Mouse (Mus musculus): ENCODE measurements at regions not wholly inside any gene's neighbourhood (a gene's known extent, or its start where the extent isn't known, plus 50 kb on each side); places are given as distances from the start of the nearest gene placed in this dataset.

DNA sequence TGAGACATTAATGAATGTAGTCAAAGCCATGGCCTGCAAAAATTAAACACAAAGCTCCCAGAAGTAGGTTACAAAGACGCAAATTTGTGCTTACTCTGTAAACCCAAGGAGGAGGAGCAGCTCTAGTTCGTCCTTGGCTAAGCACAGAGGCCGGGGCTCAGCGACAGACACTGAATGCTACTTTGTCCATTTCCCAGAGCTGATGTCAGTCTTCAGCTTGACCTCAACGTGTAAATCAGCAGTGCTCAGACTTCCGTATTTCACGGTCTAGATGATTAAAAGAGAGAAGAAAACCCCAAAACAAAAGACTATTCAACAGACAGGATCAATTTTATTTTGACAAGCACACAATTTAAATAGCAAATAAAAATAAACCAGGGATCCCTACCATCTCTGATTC is 534.7 kb downstream of the Ptprc start:
- ATAC-seq (ENCODE audit: low FRiP score, low TSS enrichment), result no peak
- H3K4me3 ChIP-seq (ENCODE audit: low read length), result no peak overlapping the region
- 13% methylated on average over 7 of the region's 7 CpGs for WGBS
- peaks cover 12% of the 10 kb centered on the region for H3K4me1 ChIP-seq (ENCODE audit: insufficient read depth, low read length)
- no peaks in the 10 kb centered on the region for H3K36me3 ChIP-seq (ENCODE audit: insufficient read depth, low read length)
- H3K9me3 ChIP-seq (ENCODE audit: low read length), result no peaks in the 10 kb centered on the region
- no peak overlapping the region for H3K27ac ChIP-seq (ENCODE audit: low read length)
- no peaks in the 10 kb centered on the region for H3K27me3 ChIP-seq (ENCODE audit: insufficient read depth, low read length)
- H3K4me2 ChIP-seq (replicated peaks; ENCODE audit: low read depth, low read length), result no peak overlapping the region
- no peak overlapping the region for H3K9ac ChIP-seq (replicated peaks; ENCODE audit: low read length)

DNA sequence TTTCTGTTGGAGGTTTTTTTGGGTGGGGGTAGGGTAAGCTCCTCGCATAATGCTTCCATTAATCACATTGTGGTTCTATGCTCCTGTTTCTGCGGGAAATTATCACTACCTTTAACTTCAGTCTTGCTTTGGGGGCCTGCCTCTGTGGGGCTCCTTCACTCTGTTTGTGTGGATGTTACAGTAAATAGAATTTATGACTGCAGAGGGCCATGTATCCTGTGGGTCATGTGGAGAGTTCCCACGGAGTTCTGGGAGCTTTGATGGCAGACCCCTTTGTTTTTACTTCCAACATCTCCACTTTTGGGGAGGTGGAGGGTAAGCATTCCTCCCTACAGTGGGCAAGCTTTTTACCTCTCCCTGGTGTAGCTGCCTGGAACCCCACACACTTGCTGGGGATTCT is 538.6 kb downstream of the Ptprc start:
- H3K36me3 ChIP-seq (ENCODE audit: insufficient read depth, low read length), result no peaks in the 10 kb centered on the region
- peak overlapping the region; percentile 58 for H3K27ac ChIP-seq (ENCODE audit: low read length)
- ATAC-seq (ENCODE audit: low FRiP score, low TSS enrichment), result peak; percentile 86
- H3K9me3 ChIP-seq (ENCODE audit: low read length), result no peaks in the 10 kb centered on the region
- no peak overlapping the region for H3K4me3 ChIP-seq (ENCODE audit: low read length)
- 18% methylated on average over 3 of the region's 3 CpGs for WGBS
- H3K4me2 ChIP-seq (replicated peaks; ENCODE audit: low read depth, low read length), result no peak overlapping the region
- no peaks in the 10 kb centered on the region for H3K27me3 ChIP-seq (ENCODE audit: insufficient read depth, low read length)
- H3K9ac ChIP-seq (replicated peaks; ENCODE audit: low read length), result no peak overlapping the region
- H3K4me1 ChIP-seq (ENCODE audit: insufficient read depth, low read length), result peaks cover 12% of the 10 kb centered on the region

DNA sequence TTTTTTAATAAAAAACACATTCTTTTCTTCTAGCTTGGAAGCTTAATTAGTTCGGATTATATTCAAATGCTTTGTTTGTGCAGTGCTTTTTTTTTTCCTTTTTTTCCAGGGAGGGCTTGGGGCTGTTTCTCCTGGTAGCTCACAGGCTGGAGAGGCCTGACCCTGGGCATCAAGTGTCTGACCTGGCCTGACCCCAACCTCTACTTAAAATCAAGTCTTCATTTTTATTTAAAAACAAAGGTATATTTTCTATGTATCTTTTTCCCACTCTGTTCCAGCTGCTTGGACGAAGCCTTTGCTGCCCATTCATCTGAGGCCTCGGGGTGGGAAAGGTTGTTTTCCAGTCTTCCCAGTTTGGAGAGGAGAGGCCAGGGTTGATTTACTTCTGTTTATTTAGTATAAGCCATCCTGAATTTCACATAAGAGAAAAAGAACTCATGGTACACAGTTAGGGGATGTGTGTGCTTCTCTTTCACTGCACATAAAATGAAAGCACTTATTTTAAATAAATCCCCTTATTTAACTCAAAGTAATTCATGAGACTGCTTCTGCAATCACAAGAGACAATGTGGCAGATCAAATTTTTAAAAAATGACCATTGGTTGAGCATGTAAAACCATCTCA is 539.1 kb downstream of the Ptprc start:
- H3K9me3 ChIP-seq (ENCODE audit: low read length), result no peaks in the 10 kb centered on the region
- peak overlapping the region; percentile 58; the same call in 1 of the 2 replicates for H3K27ac ChIP-seq (ENCODE audit: low read length)
- ATAC-seq (ENCODE audit: low FRiP score, low TSS enrichment), result peak; percentile 87
- 22% methylated on average over 3 of the region's 3 CpGs for WGBS
- H3K27me3 ChIP-seq (ENCODE audit: insufficient read depth, low read length), result no peaks in the 10 kb centered on the region
- no peak overlapping the region for H3K9ac ChIP-seq (replicated peaks; ENCODE audit: low read length)
- H3K4me2 ChIP-seq (replicated peaks; ENCODE audit: low read depth, low read length), result no peak overlapping the region
- no peak overlapping the region for H3K4me3 ChIP-seq (ENCODE audit: low read length)
- H3K36me3 ChIP-seq (ENCODE audit: insufficient read depth, low read length), result no peaks in the 10 kb centered on the region
- H3K4me1 ChIP-seq (ENCODE audit: insufficient read depth, low read length), result peaks cover 12% of the 10 kb centered on the region

DNA sequence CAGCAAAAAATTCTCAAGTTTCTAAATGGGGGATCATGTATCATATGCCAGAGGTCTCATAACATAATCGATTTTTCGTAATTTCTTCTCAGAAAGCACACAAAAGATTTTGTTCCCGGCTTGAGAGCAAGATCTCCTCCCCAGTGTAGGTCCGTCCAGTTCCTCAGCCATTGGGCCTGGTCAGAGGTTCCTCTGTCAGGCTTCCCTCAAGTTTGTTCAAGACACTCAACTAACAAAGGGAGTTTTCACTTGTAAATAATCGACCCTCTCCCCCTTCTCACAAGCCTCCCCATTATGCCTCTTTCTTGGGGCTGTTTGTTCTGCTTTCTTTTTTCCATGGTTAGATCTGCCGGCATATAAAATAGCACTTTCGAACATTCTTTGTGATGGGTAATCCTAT is 539.7 kb downstream of the Ptprc start:
- ATAC-seq (ENCODE audit: low FRiP score, low TSS enrichment), result no peak
- no peaks in the 10 kb centered on the region for H3K9me3 ChIP-seq (ENCODE audit: low read length)
- H3K4me1 ChIP-seq (ENCODE audit: insufficient read depth, low read length), result peaks cover 12% of the 10 kb centered on the region
- H3K27me3 ChIP-seq (ENCODE audit: insufficient read depth, low read length), result no peaks in the 10 kb centered on the region
- WGBS, result 48% methylated on average over 7 of the region's 7 CpGs
- no peak overlapping the region for H3K9ac ChIP-seq (replicated peaks; ENCODE audit: low read length)
- H3K4me2 ChIP-seq (replicated peaks; ENCODE audit: low read depth, low read length), result no peak overlapping the region
- H3K36me3 ChIP-seq (ENCODE audit: insufficient read depth, low read length), result no peaks in the 10 kb centered on the region
- no peak overlapping the region for H3K4me3 ChIP-seq (ENCODE audit: low read length)
- H3K27ac ChIP-seq (ENCODE audit: low read length), result peak overlapping the region; percentile 53

DNA sequence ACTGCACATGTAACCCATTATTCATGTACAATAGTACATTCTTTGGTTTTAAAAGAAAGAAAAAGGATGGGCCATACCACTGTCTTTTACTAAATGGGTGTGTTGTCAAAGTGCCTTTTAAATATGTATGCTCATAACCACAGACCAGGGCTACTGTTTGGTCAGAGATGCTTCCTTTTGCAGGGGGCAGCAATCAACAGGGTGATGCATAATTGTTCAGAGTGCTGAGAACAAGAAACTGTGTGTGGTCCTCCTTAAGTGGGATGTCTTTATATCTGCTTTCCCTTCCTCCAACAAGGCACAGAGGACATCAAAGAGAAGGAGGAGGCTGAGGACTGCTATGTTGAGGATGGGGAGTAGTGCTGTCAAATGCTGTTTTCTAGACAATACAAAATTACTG is 544.0 kb downstream of the Ptprc start:
- no peak for ATAC-seq (ENCODE audit: low FRiP score, low TSS enrichment)
- Histone ChIP-seq H3K4me1 (ENCODE audit: insufficient read depth, low read length) (peaks cover 4% of the 10 kb centered on the region), H3K36me3 (ENCODE audit: insufficient read depth, low read length) (no peaks in the 10 kb centered on the region)

DNA sequence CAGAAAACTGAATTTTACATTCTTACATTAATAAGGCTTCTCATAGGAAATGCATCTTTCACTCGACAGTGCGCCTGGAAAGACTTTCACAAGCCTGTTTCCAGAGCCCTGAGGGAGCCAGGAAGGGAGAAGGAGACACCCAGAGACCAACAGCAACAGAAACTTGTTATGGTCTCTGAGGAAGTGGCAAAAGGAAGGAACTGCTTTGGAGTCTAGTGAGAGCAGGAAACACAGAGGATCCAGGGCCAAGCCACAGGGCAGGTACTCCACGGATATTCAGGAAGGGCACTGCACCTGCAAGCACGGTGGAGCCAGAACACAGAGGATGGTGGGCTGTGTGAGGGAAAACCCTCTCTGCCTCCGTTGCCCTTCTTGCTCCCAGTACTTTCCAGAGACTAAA is 554.8 kb downstream of the Ptprc start:
- Histone ChIP-seq H3K27ac (ENCODE audit: low read length) (no peak overlapping the region), H3K4me2 (replicated peaks; ENCODE audit: low read depth, low read length) (no peak overlapping the region), H3K9ac (replicated peaks; ENCODE audit: low read length) (no peak overlapping the region), H3K36me3 (ENCODE audit: insufficient read depth, low read length) (no peaks in the 10 kb centered on the region), H3K4me3 (ENCODE audit: low read length) (no peak overlapping the region), H3K9me3 (ENCODE audit: low read length) (no peaks in the 10 kb centered on the region), H3K4me1 (ENCODE audit: insufficient read depth, low read length) (no peaks in the 10 kb centered on the region), H3K27me3 (ENCODE audit: insufficient read depth, low read length) (no peaks in the 10 kb centered on the region)
- 77% methylated on average over 5 of the region's 5 CpGs for WGBS
- no peak for ATAC-seq (ENCODE audit: low FRiP score, low TSS enrichment)

More for the DNA sequence above, 544.0 kb downstream of the Ptprc start:
- Histone ChIP-seq H3K27ac (ENCODE audit: low read length) (no peak overlapping the region), H3K9me3 (ENCODE audit: low read length) (no peaks in the 10 kb centered on the region), H3K27me3 (ENCODE audit: insufficient read depth, low read length) (no peaks in the 10 kb centered on the region), H3K4me3 (ENCODE audit: low read length) (no peak overlapping the region), H3K9ac (replicated peaks; ENCODE audit: low read length) (no peak overlapping the region), H3K4me2 (replicated peaks; ENCODE audit: low read depth, low read length) (no peak overlapping the region)

DNA sequence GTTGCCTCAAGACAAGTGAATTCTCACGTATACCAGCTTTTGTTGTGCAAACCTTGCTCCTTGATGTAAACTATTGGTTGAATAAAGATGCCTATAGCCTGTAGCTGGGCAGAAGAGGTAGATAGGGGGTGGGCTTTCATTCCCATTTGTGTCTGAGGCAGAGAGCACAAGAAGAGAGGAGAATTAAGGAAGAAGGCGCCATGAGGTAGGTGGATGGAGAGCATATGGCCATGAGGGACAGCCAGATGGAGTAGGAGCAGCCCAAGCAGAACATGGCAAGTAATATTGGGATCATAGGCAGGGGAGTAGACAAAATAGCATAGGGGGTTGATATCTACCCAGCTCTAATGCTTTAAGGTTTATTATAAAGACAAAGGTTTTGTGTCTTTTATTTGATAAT is 557.3 kb downstream of the Ptprc start:
- 93% methylated on average over 2 of the region's 2 CpGs for WGBS
- no peaks in the 10 kb centered on the region for H3K27me3 ChIP-seq (ENCODE audit: insufficient read depth, low read length)
- H3K9ac ChIP-seq (replicated peaks; ENCODE audit: low read length), result no peak overlapping the region
- no peaks in the 10 kb centered on the region for H3K9me3 ChIP-seq (ENCODE audit: low read length)
- no peak overlapping the region for H3K4me2 ChIP-seq (replicated peaks; ENCODE audit: low read depth, low read length)
- no peak for ATAC-seq (ENCODE audit: low FRiP score, low TSS enrichment)
- H3K4me3 ChIP-seq (ENCODE audit: low read length), result no peak overlapping the region
- no peaks in the 10 kb centered on the region for H3K36me3 ChIP-seq (ENCODE audit: insufficient read depth, low read length)
- H3K27ac ChIP-seq (ENCODE audit: low read length), result no peak overlapping the region
- no peaks in the 10 kb centered on the region for H3K4me1 ChIP-seq (ENCODE audit: insufficient read depth, low read length)

DNA sequence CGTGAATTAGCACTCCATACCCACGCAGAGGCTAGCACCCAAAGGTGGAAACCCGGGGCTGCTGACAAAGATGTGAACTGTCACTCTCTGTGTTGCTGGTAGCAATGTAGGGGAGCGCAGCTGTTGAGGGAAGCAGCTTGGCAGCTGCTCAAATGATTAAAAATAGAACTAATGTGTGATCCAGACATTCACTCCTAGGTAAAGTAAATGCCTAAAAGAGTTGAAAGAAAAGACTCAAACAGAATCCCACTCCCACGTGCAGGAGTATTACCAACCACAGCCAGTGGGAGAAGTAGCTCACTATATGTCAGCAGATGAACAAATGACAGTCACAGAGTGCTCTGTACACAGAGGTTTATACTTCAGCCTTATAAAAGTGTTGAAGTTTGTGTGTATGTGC is 558.0 kb downstream of the Ptprc start:
- no peaks in the 10 kb centered on the region for H3K36me3 ChIP-seq (ENCODE audit: insufficient read depth, low read length)
- no peak overlapping the region for H3K4me2 ChIP-seq (replicated peaks; ENCODE audit: low read depth, low read length)
- no peak overlapping the region for H3K27ac ChIP-seq (ENCODE audit: low read length)
- H3K9me3 ChIP-seq (ENCODE audit: low read length), result no peaks in the 10 kb centered on the region
- 56% methylated on average over 5 of the region's 5 CpGs for WGBS
- H3K9ac ChIP-seq (replicated peaks; ENCODE audit: low read length), result no peak overlapping the region
- ATAC-seq (ENCODE audit: low FRiP score, low TSS enrichment), result no peak
- H3K27me3 ChIP-seq (ENCODE audit: insufficient read depth, low read length), result no peaks in the 10 kb centered on the region
- no peaks in the 10 kb centered on the region for H3K4me1 ChIP-seq (ENCODE audit: insufficient read depth, low read length)
- no peak overlapping the region for H3K4me3 ChIP-seq (ENCODE audit: low read length)

DNA sequence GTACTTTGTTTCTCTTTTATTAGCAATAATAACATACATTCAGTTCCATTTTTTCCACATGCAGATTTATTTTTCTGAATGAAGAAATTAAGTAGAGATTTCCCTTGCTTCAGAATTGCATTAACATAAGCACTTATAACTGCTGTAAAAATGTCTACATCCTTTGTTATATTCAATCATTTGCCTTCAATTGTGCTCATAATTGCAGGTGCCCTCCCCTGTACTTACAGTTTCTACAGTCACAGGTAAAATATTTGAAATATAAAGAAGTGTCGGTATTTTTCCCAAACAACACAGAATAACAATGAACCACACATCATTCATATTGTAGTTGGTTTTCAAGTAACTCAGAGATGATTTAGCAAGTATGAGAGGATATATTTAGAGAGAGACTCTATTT is 568.8 kb downstream of the Ptprc start:
- H3K4me2 ChIP-seq (replicated peaks; ENCODE audit: low read depth, low read length), result no peak overlapping the region
- H3K4me3 ChIP-seq (ENCODE audit: low read length), result no peak overlapping the region
- no peaks in the 10 kb centered on the region for H3K36me3 ChIP-seq (ENCODE audit: insufficient read depth, low read length)
- ATAC-seq (ENCODE audit: low FRiP score, low TSS enrichment), result no peak
- 87% methylated on average over 1 of the region's 1 CpGs for WGBS
- H3K27me3 ChIP-seq (ENCODE audit: insufficient read depth, low read length), result no peaks in the 10 kb centered on the region
- no peak overlapping the region for H3K27ac ChIP-seq (ENCODE audit: low read length)
- H3K4me1 ChIP-seq (ENCODE audit: insufficient read depth, low read length), result no peaks in the 10 kb centered on the region
- H3K9me3 ChIP-seq (ENCODE audit: low read length), result no peaks in the 10 kb centered on the region
- H3K9ac ChIP-seq (replicated peaks; ENCODE audit: low read length), result no peak overlapping the region

DNA sequence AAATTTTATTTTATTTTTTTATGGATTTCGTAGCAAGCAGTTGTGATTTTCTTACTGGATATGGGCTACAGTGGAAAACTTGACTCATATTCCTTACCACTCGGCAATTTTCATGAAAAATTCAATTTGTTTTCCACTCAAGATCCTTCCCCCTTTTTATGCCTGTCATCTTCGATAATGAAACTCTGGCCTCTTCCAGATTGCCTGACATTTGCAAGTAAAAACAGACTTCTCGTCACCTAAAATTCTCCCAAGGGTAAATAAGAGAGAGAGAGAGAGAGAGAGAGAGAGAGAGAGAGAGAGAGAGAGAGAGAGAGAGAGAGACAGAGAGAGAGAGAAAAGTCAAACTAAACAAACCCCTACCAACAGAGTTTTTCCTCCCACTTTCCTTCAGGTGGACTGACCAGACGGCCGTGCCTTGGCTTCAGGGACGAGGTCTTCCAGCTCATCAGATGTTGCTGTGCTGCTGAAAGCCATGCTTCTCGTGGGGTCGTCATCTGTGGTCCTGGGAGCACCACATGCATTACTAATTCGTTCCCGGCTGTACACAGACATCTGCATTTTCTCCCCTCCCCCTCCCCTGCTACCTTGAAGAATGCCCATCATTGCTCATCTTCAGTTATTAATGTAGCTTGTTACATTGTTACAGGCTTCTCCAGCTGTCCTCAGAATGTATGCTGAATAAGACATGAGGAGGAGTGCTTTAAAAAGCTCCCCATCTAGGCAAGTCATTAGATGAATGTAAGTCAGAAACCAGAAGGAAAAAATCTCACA is 569.4 kb downstream of the Ptprc start:
- no peak for ATAC-seq (ENCODE audit: low FRiP score, low TSS enrichment)
- H3K27me3 ChIP-seq (ENCODE audit: insufficient read depth, low read length), result no peaks in the 10 kb centered on the region
- no peak overlapping the region for H3K4me2 ChIP-seq (replicated peaks; ENCODE audit: low read depth, low read length)
- H3K36me3 ChIP-seq (ENCODE audit: insufficient read depth, low read length), result no peaks in the 10 kb centered on the region
- WGBS, result 65% methylated on average over 11 of the region's 11 CpGs
- H3K4me1 ChIP-seq (ENCODE audit: insufficient read depth, low read length), result no peaks in the 10 kb centered on the region
- H3K9me3 ChIP-seq (ENCODE audit: low read length), result no peaks in the 10 kb centered on the region
- no peak overlapping the region for H3K4me3 ChIP-seq (ENCODE audit: low read length)
- no peak overlapping the region for H3K27ac ChIP-seq (ENCODE audit: low read length)
- no peak overlapping the region for H3K9ac ChIP-seq (replicated peaks; ENCODE audit: low read length)
